Mouse (Mus musculus) c-Kit-negative CD71-positive TER-119-positive erythroid progenitor cells, embryonic 14.5 days (primary cell): ENCODE measurements around the gene Duoxa1.
"Not testable (repeated sequence)": the region's sequence is repeated elsewhere in the genome, so short reads cannot be mapped to it uniquely, and the experiment has no call there.

Experiments used
- DNase-seq: peaks from one replicate; pipeline ENCODE4 v3.0.0-alpha.2; 2013; ENCODE audit warnings: low read depth, low spot score

Duoxa1 gene

DNA sequence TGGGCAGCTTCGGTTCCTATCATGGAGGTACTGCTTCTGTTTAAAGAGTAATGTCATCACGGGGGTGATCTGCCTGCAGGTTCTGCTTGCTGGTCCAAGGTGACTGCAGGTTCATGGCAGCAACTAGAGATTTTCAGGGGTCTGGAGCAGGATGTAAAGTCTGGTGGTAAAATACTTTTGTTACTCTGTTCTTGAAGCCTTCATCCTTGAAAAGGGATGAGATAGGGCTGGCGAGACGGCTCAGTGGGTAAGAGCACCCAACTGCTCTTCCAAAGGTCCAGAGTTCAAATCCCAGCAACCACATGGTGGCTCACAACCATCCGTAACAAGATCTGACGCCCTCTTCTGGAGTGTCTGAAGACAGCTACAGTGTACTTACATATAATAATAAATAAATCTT lies 16.8 kb upstream of the Duoxa1 start:
- DNase-seq, result not testable (repeated sequence)

DNA sequence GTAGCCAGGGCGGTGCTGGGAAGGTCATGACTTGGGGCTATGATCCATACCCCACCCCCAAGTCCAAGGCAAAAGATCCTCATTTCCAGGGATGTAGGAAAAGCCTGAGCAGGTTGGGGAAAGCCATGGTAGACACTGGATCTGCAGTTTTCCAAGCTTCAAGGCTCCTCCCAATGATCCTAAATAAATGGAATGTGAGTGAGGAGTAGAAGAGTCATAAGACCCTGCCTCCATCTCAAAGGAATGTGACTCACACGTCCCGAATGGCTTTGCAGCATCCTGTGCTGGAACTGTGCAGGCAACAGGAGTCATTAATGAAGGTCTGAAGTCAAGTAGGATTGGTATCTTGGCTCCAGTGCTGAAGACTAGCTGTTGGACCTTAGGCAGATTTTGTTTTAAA lies 14.5 kb upstream of the Duoxa1 start:
- DNase-seq, result no peak

DNA sequence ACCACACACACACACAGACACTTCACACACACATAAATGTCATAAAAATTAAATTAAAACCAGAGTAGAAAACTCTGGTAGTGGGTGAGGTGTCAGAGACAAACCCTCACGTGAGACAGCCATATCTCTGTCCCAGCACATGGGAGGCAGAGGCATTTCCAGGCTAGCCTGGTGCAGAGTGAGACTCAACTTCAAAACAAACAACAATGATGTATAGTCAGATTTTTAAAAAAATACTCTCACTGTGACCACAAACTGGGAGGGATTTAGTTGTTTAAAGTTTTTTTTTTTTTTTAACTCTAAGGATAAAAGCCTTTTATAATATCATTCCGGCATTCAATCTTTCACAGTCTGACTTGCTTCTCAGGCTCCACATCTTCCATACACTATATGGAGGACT lies 11.8 kb upstream of the Duoxa1 start:
- DNase-seq, result no peak

DNA sequence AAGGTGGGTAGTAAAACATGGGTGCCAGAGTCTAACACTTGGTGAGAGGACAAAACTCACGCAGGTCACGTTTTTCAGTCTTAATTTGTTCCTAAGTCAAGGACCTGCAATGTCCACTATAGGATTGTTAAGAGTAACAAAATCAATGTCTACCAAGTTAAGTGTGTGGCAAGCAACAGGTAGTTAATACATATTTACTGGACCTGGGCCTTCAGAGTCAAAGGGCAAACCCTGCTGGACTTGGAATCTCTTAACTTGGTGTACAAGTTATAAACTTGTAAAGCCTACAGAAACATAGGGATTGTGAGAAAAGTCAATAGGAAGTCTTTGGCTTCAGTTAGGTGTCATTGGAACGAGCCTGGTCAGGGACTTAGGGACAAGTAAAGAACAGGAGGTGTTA lies 11.1 kb upstream of the Duoxa1 start:
- no peak for DNase-seq

DNA sequence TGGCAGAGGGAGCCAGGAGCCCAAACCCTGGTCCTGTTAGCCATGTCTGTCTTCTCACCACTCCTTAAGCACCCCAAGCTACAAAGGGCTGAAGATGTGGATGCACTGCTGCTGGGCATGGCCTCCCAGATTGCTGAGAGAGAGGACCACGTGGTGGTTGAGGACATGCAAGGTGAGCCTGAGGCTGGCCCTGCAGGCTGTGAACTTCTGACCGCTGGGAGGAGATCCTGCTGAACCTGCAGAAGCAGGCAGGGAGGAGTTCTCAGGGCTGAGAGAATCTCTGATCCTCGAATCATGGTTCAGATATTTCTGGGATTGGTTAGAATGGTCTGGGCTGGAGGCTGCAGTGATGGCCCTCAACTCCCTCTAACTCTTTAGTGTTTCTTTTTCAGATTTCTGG lies 10.4 kb upstream of the Duoxa1 start:
- no peak for DNase-seq

DNA sequence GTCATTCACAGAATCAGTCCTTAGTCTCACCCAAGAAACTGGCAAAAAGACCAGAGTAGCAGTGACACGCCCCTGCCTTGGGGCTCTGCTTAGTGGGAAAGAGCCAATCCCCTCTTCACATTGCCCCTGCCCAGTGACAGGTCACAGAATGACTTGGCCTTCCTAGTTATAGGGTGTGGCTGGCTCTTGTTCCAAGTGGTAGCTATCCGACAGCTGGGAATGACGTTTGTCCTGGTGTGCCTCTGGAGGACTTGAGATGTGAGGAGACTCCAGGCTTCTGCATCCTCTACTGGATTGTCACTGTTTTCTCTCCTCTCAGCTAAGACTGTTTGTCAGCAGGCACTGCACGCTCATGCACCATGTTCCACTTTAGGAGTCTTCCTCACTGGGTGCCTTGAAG lies 3.9 kb upstream of the Duoxa1 start:
- no peak for DNase-seq

DNA sequence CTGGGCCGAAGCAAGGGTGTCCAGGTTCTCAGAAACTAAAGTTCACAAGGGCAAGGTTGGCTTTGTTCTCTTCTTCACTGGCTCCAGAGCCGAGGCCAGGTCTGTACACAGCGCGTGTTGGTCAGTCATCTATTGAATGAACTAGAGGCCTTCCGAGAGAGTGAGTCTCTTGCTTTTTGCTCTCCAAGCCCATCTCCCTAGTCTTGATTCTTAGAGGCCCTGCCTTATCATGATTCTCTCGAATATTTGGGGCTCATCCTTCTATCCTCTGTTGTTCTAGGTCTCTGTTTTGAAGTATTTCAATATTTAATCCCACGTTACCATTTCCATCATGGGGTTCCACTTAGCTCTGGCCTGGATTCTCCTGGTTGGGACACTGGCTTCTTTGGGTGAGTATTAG lies 1.8 kb upstream of the Duoxa1 start, which contains the start of gene Duox1:
Duox1 (plus strand) TSS at position 301 of the 400 bp plus-strand sequence.
- DNase-seq, result no peak

DNA sequence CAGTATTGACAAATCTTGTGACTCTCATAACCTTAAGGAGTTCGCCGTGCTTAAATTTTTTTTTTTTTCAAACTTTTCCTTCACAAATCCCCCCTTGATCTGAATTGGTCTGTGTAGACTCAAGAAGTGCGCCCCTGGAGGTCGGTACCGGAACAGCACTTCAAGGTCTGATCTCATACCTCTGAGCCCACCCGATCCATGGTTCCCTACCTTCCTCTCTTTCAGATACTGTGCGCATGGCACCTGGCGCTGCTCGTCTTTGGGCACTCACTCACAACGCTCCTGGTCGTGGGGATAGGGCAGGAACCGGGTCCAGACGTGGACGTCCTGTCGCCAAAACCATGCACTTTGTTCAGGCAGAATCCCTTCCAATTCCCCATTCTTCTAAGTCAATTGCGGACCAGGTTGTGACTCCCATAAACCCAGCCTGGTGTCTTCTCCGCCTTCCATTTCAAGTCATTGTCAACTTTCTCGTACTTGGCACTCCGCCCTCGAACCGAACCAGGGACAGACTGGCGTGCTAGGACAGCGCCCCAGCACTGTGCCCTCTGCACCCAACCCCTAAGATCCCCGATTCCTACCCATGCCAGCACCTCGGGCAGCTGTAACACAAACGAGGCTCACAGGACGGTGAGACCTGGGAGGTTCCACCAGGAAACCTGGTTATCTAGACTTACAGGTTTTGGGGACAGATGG lies 660 bp downstream of the Duoxa1 start:
- DNase-seq, result peak; percentile 20

DNA sequence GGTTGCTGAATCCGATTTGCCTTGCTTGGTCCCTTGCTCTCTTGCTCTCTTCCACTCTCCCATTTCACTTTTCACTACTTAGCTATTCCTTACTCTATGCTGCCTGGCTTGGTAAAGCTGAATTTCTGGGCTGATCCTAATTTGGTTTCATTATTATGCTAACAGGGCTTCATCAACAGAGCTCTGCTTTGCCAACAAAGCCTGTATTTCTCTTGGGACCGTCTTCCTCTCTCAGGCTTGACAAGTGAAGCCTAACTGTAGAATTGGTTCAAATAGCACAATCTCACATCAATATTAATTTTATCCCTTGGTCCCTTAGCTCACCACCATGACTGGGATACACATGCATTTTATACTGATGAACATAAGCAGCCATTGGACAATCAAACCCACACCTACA lies 2.0 kb downstream of the Duoxa1 start:
- DNase-seq, result no peak

DNA sequence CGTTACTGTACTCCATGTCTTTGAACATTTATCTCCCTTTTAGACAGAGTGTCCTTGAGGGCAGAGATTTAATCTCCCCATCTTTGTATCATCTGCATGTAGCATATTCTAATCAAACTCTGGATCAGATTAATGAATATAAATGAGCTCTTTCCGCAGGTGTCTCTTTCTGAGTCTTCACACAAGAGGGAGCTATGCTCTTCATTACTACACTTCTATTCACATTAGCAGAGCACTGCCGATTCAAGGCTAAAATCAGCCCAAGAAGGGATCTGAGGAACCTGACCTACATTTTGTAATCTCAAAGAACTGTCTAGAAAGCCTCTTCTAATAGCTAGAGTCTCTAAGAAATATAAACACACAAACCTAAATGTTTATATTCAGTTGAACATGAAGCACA lies 3.9 kb downstream of the Duoxa1 start:
- DNase-seq, result no peak

DNA sequence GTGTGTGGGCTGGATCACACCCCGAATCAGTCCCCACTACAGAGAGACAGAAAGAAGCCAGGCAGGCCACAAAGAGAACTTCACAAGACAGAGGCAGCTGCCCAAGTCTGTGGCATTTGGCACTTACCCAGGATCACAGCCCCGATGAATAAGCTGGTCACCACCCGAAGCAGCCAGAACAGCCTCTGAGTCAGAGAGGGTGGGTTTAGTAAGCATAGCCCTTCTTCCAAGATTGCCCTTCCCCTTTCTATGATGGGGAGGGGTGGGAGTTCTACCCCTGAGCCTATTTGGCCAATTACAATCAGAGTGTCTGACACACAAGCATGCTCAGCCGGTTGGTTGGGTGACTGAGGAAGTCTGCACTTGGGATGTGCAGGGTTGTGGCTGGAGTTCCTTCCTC lies 7.3 kb downstream of the Duoxa1 start:
- DNase-seq, result no peak

DNA sequence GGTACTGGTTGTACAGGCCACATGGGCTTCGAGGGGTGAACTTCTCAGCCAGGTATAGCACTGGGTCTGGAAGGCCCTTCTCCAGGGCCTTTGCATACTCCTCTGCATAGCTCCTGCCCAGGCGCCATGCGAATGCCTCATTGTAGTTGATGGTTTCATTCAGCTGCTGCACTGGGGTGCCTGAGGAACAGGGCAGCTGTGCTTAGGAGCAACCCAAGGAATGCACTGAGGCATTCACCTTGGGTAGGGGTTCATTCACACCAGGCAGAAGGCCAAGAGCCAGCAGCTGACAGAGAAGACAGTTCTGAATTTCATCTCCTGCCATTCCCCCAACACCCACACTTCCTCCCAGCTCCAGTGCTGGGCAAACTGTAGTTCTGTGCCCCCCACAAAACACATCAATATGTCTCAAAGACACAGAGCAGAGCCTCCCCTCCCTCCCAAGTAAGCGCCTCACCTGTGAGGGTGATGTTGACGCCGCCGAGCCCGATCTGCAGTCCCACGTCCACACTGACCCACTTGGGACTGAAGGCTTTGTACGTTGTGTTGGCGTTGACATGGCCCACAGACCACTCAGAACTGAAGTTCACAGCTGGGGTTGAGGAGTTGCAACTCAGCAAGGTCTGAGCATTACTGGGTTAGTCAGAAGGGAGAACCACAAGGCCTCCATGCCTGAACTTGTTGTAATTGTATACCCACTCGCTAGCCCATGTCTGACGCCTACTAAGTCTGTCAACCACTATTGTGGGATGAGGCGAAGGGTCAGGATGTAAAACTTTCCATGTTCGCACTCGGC lies 8.2 kb downstream of the Duoxa1 start:
- DNase-seq, result no peak

DNA sequence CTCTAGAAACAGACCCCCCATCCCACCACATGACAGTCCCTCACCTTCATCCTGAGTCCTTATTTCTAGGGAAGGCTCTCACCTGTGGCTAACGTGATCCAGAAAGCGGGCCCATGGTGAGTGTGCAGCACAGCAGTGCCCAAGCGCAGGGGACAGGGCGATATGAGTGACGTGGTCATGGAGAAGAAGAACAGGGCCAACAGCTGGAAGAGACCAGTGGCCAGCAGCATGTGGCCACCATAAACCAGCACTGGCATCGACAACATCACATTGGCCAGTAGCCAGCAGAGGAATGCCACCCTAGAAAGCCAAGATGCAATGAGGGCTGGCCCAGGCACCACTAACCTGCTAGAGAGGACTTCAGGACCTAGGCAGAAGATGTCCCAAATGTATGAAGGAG lies 9.0 kb downstream of the Duoxa1 start:
- no peak for DNase-seq

DNA sequence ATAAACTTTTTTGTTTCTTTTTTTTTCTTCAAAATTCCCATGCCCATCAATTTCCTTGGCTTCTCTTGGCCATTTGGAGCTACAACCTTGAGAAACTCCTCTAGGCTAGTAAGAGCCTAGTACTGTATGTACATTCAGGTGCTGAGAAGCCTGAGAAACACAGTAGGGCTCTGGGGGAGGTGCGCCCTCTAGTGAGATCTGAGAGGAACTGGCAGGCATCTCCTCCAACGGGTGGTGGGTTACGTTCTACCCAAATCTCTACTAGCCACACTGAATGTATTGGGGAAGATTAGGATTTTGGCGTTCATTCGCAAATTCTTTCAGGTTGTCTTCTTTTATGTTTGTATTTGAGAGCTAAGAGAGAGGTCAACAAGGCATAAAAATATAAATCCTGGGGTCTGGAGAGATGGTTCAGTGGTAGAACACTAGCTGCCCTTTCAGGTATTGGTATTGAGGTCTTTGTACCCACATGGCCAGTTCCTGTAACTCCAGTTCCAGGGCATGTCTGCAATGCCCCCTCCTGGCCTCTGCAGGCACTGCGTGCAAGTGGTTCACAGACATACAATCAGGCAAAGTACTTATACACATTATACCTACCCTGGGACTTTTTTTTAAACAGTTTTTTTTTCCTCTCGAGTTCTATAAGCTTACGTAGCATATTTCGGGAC lies 10.8 kb downstream of the Duoxa1 start:
- DNase-seq, result peak; percentile 29

DNA sequence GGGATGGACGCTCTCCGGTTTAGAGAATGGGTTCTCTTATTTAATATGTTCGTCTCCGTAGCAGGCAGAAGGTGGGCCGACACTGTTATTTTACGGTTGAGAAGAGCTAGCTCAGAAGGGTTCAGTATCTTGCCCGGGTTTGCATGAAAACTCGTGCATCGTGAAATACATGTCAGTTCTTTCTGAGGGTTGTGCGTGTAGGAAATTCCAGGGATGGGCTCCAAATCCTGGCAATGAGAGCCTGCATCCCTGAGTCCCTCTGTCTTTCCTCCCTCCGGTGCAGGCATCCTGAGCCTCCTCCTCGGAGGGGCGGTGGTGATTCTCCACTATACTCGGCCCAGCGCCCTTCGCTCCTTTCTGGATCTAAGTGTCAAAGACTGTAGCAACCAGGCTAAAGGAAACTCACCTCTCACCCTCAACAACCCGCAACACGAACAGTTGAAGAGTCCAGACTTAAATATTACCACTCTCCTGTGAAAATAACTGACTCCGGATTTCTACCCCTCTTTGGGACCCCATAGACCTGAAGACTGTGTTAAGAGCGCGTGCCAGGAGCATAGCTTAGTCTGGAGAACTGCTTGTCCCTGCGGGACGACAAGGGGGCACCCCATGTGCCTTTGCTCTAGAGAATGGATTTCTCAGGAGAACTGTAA lies 11.5 kb downstream of the Duoxa1 start:
- DNase-seq, result no peak

DNA sequence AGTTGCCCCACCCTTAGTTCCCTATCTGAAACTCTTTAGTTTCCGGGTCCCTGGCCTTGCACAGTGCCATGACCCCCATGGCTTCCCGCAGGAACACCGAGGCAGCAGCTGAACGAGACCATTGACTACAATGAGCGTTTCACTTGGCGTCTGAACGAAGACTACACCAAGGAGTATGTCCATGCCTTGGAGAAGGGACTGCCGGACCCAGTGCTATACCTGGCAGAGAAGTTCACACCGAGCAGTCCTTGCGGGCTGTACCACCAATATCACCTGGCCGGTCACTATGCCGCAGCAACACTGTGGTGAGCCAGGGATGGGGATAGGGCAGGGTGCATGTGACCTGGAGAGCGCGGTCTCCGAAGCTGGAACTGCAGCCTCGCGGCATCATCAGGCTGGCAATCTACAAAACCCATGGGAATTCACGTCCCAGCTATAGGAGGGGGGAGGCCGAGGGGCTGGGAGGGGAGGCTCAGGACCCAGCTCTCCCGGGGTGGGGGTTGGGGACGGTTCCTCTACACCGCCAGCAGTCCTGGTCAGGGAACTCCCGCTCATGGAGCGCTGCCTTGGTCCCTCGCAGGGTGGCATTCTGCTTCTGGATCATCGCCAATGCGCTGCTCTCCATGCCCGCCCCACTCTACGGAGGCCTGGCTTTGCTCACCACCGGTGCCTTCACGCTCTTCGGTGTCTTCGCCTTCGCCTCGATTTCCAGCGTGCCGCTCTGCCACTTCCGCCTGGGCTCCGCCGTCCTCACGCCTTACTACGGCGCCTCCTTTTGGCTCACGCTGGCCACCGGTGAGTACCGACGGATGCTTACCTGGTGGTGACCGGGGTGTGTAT lies 12.2 kb downstream of the Duoxa1 start:
- DNase-seq, result no peak

DNA sequence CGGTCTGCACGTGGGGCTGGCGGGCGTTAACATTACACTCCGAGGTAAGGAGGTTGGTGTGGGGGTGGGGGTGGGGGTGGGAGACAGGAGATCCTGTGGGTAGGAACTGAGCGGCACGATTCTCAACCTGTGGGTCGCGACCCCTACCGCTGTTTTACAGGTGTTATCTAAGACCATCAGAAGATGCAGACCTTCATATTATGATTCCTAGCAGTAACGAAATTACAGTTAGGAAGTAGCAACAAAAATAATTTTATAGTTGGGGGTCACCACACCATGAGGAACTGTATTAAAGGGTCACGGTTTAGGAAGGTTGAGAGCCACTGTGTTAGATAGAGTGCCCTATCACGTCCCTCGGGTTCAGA lies 12.9 kb downstream of the Duoxa1 start:
- DNase-seq, result no peak

DNA sequence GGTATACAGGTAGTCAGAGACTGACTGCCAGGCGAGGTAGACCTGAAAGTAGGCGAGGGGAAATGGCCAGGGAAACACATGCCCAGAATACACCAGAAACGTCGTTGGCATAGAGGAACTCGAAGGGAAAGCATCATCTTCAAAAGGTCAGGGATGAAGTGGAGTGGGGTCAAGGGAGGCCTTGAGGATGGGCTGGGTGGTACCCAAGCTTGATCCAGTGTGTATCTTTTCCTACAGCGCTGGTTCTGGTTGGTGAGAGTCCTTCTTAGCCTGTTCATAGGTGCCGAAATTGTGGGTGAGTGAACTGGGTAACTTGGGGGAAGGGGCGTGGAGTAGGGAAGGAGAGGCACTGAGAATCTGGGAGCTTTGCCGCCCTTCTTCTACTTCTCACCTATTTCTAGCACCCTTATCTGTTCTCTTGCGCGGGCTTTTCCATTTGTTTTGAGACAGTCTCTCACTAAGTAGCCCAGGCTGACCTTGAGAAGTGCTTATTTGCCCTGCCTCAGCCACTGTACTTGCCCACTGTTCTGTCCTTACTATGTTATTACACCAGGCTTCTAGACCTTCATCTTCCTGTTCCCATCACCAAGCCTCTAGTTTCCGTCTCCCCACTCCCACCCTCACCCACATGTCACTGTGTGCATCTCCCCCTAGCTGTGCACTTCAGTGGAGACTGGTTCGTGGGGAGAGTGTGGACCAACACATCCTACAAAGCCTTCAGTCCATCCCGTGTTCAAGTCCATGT lies 13.4 kb downstream of the Duoxa1 start:
- DNase-seq, result no peak

DNA sequence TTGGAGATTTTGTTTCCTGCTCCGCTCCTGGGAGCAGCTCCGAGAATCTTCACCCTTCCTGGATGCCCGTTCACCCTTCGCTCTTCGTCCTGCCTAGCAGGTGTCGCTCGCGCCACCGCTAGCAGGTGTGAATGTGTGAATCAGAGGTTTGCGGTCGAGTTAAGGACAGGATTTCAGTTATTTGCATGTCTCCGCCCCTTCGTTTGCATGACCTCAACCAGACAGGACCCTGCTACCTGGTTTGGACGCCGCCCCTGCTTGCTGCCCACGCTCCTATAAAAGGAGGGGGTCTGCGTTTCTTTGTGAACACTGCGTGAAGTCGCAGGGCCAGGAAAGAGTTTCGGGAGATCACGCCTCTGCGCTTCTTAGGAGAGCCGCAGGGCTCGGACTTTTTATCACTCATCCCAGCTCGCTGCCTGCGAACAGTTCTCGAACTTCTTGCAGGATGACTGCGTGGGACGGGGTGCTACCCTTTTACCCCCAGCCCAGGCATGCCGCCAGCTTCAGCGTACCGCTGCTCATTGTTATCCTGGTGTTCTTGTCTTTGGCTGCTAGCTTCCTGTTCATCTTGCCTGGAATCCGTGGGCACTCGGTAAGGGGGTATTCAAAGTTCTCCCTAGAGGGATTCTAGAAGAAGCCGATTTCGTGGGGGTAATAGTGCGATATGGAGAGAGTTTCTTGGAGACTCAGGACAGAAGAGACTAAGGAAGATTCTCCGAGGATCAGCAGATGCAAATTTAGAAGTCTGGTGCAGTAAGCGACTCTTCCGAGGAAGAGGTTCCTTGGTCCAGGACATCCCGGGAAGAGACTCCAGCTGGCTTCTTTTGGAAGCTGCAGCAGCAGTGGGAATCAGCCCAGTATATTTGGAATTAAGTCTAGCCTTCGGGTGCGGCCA lies 14.7 kb downstream of the Duoxa1 start, which contains the start of gene Duoxa2:
Duoxa2 (plus strand) TSS at position 305 of the 895 bp plus-strand sequence.
- DNase-seq, result no peak
